Mouse (Mus musculus) thymus, postnatal 4 days (tissue): ENCODE results near the gene Kat8.
A peak's percentile ranks its signal among the peaks of the same experiment; 100 is the strongest.

Experiments
- DNase-seq: peaks from one replicate; pipeline ENCODE4 v3.0.0; 2021

Kat8 gene

DNA sequence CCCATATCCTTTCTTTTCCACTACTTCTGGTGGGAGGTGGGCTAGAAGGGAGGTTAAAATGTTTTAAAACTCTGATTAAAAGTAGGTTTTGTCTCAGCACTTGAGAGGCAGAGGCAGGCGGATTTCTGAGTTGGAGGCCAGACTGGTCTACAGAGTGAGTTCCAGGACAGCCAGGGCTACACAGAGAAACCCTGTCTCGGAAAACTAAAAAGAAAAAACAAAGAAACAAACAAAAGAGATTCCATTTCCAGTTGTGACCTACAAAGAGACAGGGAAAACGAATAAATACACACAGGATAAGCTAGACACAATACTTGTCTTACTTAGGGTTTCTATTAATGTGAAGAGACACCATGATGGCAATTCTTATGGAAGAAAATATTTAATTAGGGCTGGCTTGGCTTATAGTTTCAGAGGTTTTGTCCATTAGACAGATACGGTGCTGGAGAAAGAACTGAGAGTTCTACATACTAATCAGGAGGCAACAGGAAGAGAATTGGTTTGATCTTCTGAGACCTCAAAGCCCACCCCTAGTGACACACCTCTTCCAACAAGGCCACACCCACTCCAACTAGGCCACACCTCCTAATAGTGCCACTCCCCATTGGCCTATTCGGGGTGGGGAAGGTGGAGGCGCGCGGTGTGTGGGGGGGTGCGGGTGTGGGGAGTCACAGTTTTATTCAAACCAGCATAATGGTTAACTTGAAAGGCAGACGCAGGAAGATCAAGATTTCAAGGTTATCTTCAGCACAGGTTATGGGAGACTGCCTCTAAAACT is 13.9 kb upstream of the Kat8 start:
- DNase-seq = peak; percentile 79

GRCm38 (mm10) chr7:127899997-127900396 is 12.3 kb upstream of the Kat8 start:
- peak; percentile 44 for DNase-seq

- no peak for DNase-seq
These were observed 10.5 kb upstream of the Kat8 start for GRCm38 (mm10) chr7:127901772-127902171.

- DNase-seq = peak; percentile 81
These were observed 8.1 kb upstream of the Kat8 start, which contains the start of gene Bckdk for GRCm38 (mm10) chr7:127903971-127904796. Gene Bckdk (plus strand): TSS chr7:127904082.

- DNase-seq = no peak
These were observed 4.4 kb upstream of the Kat8 start for GRCm38 (mm10) chr7:127907939-127908338.

DNA sequence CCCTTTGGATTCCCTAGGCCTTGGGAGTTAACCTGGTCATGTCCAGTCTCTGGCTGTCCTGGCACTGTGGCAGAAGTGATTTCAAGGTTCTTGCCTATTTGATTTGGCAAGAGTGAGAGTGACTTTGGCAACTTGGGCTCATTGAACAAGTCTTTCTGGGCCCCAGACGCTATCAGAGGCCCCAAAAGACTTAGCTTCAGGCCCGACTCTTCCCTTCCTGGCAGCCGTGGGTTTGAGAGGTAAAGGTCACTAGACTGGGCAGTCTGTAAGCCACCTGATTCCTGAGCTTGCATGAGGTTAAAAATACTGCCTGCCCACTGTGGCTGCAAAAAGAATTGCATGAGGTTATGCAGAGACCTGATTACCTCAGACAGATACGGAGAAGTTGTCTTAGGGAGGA is 3.7 kb upstream of the Kat8 start:
- DNase-seq = no peak

GRCm38 (mm10) chr7:127912938-127913337 is 622 bp downstream of the Kat8 start:
- no peak for DNase-seq

- no peak for DNase-seq
These were observed 3.0 kb downstream of the Kat8 start for GRCm38 (mm10) chr7:127915293-127915692.

DNA sequence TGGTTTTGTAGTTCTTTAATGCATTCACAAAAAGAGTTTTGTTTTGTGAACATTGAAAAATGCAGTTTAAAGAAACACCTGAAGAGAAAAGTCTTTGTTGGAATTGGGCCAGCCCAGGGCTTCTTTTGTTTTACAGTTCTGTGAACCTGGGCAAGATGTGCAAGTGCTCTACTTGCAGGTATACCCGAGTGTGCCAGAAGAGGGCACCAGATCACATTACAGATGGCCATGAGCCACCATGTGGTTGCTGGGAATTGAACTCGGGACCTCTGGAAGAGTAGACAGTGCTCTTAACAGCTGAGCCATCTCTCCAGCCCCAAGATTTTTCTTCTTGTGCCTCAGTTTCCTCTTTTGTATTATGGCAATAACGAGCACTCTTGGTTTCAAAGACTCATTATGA is 5.9 kb downstream of the Kat8 start:
- DNase-seq = peak; percentile 86

GRCm38 (mm10) chr7:127919290-127919689 is 7.0 kb downstream of the Kat8 start:
- DNase-seq = peak; percentile 71

GRCm38 (mm10) chr7:127921516-127921915 is 9.2 kb downstream of the Kat8 start:
- DNase-seq = peak; percentile 61

DNA sequence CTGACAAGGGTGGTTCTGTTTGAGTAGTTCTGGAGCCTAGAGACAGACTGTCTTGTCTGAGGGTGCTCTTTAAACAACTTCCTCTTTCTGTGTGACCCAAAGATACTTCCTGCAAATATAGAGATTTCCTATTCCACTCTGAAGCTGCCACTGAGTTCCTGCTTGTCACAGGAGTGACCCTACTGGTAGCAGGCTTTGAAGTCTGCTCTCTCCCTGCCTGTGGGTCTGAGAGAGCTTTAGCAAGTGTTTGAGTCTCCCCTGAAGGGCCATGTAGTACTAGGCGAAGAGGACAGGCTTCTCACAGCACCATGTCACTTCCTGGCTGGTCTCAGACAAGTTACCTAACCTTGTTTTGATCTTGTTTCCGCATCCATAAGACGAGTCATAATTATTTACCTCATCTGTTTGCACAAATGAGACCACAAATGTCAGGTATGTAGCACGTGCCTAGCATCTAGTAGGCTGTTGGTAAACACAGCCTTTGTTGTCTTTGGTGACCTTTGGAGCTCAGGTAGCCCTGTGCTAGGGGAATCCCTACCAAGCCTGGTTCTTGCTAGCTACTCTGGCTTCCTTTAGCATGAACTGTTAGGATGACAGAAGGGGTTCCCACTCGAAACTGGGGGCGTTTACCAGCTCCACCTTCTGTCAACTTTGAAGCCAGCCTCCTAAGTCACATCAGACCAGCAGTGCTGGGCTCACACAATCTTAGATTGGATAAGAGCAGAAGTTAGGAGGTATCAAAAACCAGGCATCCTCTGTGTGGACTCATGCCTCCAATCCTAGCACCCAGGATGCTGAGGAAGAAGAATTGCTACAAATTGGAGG is 10.3 kb downstream of the Kat8 start:
- DNase-seq = no peak

DNA sequence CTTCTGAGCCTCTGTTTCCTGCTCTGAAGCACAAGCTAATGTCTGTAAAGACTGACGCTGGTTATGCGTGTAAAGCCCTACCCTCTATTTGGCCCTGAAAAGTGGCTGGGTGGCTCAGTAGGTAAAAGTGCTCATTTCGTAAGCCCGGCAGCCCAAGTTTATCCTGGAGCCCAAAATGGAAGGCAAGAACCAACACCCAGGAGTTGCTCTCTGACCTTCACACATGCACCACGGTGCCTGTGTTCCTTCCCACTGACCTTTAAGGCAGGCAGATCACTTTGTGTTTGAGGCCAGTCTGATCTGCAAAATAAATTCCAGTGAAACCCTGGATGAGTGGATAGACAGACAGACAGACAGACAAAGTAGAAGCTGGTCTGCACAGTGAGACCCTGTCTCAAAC is 11.4 kb downstream of the Kat8 start:
- no peak for DNase-seq

GRCm38 (mm10) chr7:127925252-127925651 is 12.9 kb downstream of the Kat8 start:
- no peak for DNase-seq

DNA sequence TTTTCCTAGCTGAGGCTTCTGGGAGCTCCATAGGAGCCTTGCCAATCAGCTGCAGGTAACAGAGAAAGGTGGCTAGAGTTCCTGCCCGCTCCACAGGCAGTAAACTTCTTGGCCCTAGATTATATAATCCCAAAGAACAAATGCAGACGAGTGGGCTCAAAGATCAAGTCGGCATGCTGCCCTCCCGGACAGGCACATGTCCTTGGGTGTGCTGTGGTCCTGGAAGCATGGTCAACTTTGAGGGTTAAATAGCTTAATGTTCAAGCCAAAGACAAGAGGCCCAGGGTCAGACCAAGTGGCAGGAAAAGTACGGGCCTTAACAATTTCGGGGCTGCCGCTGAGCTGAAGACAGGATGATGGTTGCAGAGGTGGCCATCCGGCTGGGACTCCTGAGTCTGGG is 13.8 kb downstream of the Kat8 start:
- no peak for DNase-seq

- DNase-seq = no peak
These were observed 14.5 kb downstream of the Kat8 start for GRCm38 (mm10) chr7:127926846-127927245.

DNA sequence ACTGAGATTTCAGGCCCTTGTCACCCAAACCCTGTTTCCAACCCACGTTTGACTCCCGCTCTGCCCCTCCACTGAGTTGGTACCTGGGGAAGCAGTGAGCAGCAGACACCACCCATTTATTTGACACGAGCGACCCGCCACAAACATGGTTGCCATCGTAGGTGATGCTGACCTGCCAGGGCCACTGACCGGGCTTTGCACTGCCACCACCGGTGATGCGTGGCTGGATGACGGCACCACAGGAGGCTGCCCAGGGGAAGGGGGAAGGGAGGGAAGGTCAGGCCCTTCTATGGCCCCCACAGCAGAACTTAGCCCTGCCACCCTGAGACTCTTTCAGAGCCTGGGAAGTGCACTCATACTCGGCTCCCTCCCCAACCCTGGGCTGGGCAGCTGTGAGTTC is 15.4 kb downstream of the Kat8 start:
- no peak for DNase-seq

DNA sequence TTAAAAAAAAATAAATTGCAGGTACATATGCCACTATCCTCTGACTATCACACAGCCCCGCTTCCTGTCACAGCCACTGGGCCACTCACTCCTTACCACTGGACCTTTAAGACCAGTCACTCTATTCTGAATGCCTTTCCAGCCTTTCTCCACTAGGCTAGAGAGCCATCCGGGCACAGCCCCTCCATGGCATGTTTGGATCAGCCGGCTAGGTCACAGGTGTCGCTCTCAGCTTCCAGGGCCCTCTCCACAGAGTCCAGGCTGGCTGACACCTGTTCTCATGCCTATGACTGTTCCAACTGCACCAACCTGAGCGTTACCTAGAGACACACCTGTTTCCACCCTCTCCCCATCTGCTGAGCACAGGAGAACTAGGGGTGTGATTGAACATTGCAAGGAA is 16.3 kb downstream of the Kat8 start:
- DNase-seq = no peak

DNA sequence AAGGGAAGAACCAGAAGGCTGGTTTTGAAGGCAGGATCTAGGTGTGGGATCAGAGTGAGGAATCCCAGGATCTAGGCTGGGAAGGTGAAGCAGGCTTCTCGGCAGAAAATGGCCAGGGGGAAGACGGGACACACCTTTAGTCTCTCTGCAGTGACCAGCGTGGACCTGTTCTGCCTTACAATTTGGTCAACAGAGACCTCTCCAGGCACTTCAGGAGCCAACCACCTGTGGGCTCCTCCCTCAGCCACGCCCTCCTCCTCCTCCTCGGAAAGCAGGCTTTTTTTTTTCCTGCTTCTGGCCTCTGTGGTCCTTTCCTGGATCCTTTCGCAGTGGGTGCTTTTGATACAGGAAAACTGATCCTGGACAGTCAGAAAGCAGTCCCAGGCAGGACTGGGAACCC is 17.6 kb downstream of the Kat8 start, which contains the start of gene Prss8:
Gene Prss8, minus strand, starts transcription at position 182 of the 400 bp plus-strand sequence.
- no peak for DNase-seq

DNA sequence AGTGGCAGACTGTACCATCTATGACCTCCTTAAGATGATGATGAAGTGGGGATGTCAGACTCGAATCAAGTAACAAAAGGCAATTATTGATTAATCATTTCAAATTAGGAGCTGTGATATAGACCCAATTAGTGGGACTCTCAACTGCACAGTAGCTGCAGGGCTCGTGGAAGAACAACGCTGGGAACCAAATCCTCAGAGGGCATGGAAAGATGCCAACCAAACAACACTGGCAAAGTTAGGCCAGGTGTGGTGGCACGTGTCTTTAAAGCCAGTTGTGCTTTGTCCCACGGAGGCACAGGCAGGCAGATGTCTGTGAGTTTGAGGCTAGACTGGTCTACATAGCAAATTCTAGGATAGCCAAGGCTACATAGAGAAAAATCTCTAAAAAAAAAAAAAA is 18.3 kb downstream of the Kat8 start:
- DNase-seq = no peak

DNA sequence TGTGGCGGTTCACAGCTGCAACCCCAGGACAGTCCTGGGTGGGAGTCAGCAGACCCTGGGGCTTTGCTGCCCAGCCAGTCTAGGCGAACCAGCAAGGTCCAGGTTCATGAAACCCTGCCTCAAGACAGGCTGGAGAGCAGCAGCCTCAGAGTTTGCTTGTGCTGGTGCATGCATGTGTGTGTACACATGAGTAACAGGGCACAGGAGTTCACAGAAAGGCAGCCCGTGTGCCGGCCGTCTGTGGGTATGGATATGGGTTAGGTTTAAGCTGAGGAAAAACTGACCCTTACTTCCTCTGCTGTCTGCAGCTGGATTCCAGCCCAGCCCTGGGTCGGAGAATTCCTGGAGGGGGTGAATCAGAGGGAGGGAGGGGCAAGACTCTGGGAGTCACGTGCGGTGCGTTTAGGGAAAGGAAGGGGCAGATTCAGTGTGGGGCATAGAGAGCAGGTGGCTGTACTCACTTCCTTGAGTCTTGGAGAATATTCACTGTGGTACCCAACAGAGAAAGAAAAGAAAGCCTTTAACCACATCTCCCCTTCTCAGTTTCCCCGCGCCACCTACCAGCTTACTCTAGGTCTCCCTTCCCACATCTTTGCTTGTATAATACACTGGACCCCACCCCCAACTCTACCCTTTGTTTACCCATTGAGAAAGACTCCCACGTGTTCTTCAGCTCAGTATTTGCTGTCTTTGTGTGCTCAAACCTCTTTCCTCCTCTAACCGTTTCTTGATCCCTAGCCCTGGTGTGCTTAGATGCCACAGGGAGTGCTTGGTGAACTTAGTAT is 19.2 kb downstream of the Kat8 start:
- DNase-seq = no peak

DNA sequence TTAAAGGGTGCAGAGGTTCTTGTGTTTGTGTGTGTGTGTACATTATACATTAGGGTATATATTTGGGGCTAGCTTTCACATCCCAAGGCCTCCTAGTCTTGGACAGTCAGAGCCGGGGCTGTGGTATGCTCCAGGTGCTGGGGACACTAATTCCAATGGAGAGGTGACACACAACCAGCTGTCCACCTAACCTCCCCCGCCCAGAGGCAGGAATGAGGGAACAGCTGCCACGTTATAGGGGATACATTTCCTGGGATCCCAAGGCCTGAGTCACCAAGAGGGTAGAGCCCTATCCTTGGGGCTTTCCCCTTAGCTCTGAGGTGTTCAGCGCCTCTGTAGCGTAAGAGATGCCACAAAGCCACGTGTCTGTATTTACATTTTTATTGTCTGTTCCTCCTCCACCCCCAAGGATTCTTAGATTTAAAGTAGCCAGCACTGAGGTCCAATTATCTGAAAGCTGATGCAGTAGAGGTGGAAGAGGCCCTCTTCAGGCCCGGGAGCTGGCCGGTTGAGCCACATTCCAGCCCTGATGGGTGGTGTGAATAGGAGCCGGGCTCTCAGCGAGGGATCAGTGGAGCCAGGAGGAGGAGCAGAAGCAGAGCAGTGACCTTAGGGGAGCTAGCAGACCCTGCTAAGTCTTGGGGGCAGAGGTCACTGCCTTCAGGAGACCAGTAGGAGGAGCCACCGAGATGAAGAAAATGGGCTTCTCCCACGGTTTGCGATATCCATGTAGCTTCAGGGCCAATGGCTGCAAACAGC is 20.1 kb downstream of the Kat8 start:
- DNase-seq = no peak
